Mouse (Mus musculus) right cerebral cortex, postnatal 4 days (tissue): Measurements from ENCODE around the gene 4932438H23Rik.

Source experiments
- DNase-seq: peaks from one replicate; pipeline ENCODE4 v3.0.0-alpha.2; 2022

4932438H23Rik gene

DNA sequence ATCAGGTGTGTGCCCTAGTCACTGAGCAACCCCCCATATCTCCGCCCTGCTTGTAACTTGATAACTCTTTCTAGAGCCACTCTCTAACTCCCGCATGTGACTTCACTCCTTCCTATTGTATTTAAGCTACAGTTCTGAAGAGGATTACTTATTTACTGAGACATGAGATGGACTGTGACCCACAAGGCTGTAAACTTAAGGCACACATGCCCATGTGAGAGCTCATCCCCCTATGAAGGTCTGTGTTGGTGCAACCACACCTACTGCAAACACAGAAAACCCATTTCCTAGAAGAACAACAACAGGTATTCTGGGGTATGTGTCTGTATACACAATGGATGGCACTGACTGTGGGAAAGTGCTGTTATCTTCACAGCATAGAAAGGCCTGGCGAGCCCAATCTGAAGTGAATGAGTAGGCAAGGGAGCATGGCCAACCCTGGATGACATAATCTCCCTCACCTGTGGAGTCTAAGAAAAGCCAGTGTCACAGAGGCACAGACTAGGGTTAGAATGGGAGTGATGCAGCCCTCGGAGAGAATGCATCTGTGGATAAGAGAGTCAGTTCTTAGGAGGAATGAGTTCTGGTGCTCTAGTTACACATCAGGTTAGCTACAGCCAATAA, 89.9 kb downstream of the 4932438H23Rik start:
- DNase-seq: no peak
